Mouse (Mus musculus) megakaryocyte, embryonic 14.5 days (primary cell): Measurements from ENCODE around the gene Pdik1l.

ENCODE experiments used
- FLI1 ChIP-seq: IDR thresholded peaks from 2 replicates; pipeline ENCODE4 v1.6.1; 2012; ENCODE audit warnings: low read length, inconsistent platforms, mixed read lengths
- GATA1 ChIP-seq: IDR thresholded peaks from 3 replicates; pipeline ENCODE4 v1.6.1; 2012; ENCODE audit warnings: mixed read lengths, low read length, inconsistent platforms, borderline replicate concordance

GRCm38 (mm10) chr4:134298626-134299497, 11.2 kb upstream of the Pdik1l start:
- TF ChIP-seq GATA1 (no peak), FLI1 (no peak)
